Mouse (Mus musculus) G1E (cell line): ENCODE results near the gene AC134908.4. TPM values are rescaled to one million over a fixed set of nuclear protein-coding genes. Genes with fewer than 3 reads are reported as not detected.

Experiments used
- ATAC-seq: 2 replicates; pipeline ENCODE4 v1.8.0; 2016; ENCODE audit warnings: mild to moderate bottlenecking; ENCODE audit not compliant: insufficient number of reproducible peaks, poor library complexity, low FRiP score, severe bottlenecking; ENCODE audit errors: extremely low read depth
- DNase-seq: peaks from one replicate; pipeline ENCODE4 v3.0.0; 2012; ENCODE audit warnings: low spot score
- H3K27me3 ChIP-seq: 2 replicates; pipeline ENCODE4 v1.6.1; 2012; ENCODE audit warnings: mild to moderate bottlenecking, low read length, inconsistent platforms; ENCODE audit not compliant: insufficient read depth
- H3K36me3 ChIP-seq: replicated peaks from 2 replicates; pipeline ENCODE3; 2012; ENCODE audit warnings: mild to moderate bottlenecking, inconsistent platforms
- H3K4me1 ChIP-seq: 2 replicates; pipeline ENCODE4 v1.6.1; 2012; ENCODE audit warnings: low read depth, low read length, inconsistent platforms, mixed read lengths; ENCODE audit not compliant: insufficient read depth
- H3K4me3 ChIP-seq: 2 replicates; pipeline ENCODE4 v1.5.1; 2012; ENCODE audit warnings: low read depth, mild to moderate bottlenecking, inconsistent platforms, low read length, moderate library complexity, mixed read lengths
- H3K9me3 ChIP-seq: replicated peaks from 2 replicates; pipeline ENCODE4 v1.6.1; 2012; ENCODE audit warnings: inconsistent platforms
- CTCF ChIP-seq: IDR thresholded peaks from 2 replicates; pipeline ENCODE4 v1.5.1; 2012; ENCODE audit warnings: low read depth, low read length, inconsistent platforms, mixed read lengths
- GATA1 ChIP-seq: IDR thresholded peaks from 2 replicates; pipeline ENCODE4 v1.6.1; 2012; ENCODE audit warnings: borderline replicate concordance, low read length, inconsistent platforms, mixed read lengths
- GATA2 ChIP-seq: IDR thresholded peaks from 2 replicates; pipeline ENCODE4 v1.6.1; 2012; ENCODE audit warnings: low read depth, low read length, inconsistent platforms, borderline replicate concordance
- POLR2AphosphoS5 ChIP-seq: IDR thresholded peaks from 2 replicates; pipeline ENCODE4 v1.6.1; 2012; ENCODE audit warnings: low read depth, low read length, inconsistent platforms; ENCODE audit not compliant: insufficient replicate concordance
- TAL1 ChIP-seq: conservative IDR thresholded peaks from 2 replicates; pipeline ENCODE4 v1.6.1; 2012; ENCODE audit warnings: low read depth, low read length, inconsistent platforms, mixed read lengths
- polyA plus RNA-seq: library from polyadenylated mRNA; stranded (reverse); fragments of >175 nt; gene quantifications from 2 replicates; pipeline ENCODE4 v1.2.3, GENCODE M21; 2012
- total RNA-seq, 2 experiments: library from RNA; stranded (forward) in 1 of 2; stranded (reverse) in 1 of 2; fragments of 200-1000 nt in 1 of 2; fragments of >200 nt in 1 of 2; fragmentation: Nextera tagmentation in 1 of 2; gene quantifications; 2 replicates each; pipeline ENCODE4 v1.2.3; 2014 to 2017

AC134908.4 gene
- total and polyA plus RNA-seq, 3 experiments, result not detected

DNA sequence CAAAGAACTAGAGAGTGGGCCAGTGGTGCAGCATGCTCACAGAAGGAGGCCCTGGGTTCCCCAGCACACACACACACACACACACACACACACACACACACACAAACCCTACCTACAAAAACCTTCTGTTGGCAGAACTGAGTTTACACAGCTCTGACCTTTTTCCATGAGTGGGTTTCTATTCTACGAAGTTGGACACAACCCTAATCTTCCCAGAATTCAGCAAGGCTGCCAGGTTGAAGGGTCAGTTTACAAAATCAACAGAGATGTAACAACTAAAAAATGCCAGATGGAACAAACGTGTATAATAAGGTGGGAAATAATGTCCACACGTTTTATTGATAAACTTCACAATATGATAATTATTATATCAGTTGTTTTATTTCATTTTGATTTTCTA, 37.8 kb downstream of the AC134908.4 start:
- H3K9me3 ChIP-seq, result no peaks in the 10 kb centered on the region
- no peaks in the 10 kb centered on the region for H3K36me3 ChIP-seq
- DNase-seq, result no peak
- ATAC-seq, result no peak
- peaks cover 28% of the 10 kb centered on the region for H3K27me3 ChIP-seq
- no peaks in the 10 kb centered on the region; the same call in 1 of the 2 replicates for H3K4me1 ChIP-seq
- TF ChIP-seq GATA2 (no peak), POLR2AphosphoS5 (no peak), TAL1 (no peak), CTCF (no peak), GATA1 (no peak)
- no peak overlapping the region for H3K4me3 ChIP-seq

DNA sequence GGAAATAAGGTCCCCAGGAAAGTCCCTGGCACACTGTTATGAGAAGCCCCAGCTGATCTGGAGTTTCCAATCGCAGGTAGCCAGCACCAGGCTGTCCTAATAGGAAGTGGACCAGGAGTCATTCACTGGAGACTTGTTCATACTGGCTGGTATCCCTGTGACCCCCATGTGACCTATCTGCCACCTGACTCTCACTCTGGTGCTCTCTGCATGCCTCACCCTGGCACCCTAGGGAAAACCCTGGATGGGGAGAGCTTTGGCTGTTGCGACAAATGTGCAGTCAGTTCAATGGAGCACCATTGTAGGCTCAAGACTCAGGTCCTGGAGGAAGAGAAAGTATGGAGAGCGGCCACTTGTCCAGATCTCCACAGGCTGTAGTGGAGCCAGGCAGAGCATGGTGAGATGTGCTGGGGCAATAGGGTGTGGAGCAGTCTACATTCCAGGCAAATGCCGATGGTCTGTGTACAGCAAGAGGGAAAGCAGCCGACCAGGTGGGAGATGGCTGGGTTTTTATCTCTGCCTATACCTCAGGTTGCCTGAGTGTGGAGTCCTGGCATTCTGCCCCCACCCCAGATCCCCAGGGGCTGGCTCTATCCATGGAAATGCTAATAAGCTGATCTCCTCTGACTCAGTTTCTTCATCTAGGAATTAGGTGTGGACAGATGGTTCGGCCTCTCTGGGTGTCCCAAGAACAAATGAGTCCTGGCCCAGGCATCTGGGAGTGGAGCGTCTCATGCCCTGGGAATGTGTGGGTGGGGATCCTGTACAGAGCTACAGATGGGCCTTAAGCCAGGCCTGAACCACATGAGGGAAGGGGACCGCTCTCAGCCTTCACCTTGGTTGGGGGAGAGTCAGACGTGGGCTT, 38.8 kb downstream of the AC134908.4 start:
- no peaks in the 10 kb centered on the region; the same call in 1 of the 2 replicates for H3K4me1 ChIP-seq
- H3K4me3 ChIP-seq, result no peak overlapping the region
- ATAC-seq (no peak), DNase-seq (no peak)
- no peaks in the 10 kb centered on the region for H3K9me3 ChIP-seq
- H3K27me3 ChIP-seq, result peaks cover 22% of the 10 kb centered on the region
- TF ChIP-seq CTCF (no peak), GATA2 (no peak), TAL1 (no peak), POLR2AphosphoS5 (no peak), GATA1 (no peak)
- no peaks in the 10 kb centered on the region for H3K36me3 ChIP-seq

DNA sequence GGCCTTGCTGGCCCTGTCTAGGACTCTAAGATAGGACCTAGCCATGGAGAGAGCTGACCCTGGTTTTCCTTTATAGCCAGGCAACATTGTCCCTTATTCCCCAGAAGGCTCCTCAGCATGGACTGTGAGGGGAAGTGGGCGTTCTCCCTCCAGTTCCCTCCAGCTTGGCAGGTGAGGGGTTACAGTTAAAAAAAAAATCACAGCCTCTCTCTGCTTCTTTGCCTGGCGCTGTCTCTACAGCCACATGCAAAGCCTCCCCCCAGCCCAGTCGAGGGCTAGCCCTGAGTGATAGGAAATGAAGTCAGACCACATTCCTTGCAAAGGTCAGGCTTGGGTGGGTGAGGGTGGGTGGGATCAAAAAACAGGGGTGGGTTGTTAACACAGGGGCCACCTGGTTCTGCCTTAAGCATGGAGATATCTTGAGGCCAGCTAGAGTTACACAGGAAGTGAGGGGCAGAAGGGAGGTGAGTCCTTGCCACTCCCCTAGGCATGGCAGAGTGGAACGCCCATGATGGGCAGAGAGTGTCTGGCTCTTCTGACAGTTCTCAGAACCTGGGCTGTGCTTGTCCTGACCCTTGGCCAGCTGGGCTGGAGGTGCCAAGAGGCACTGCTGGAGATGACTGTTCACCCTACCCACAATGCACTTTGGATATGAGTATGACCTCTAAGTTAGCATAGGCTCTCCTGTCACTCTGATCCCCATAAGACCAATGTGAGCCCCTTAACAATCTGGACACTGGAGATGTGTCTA, 39.7 kb downstream of the AC134908.4 start:
- Histone ChIP-seq H3K36me3 (no peaks in the 10 kb centered on the region), H3K4me1 (no peaks in the 10 kb centered on the region; the same call in 1 of the 2 replicates), H3K4me3 (no peak overlapping the region), H3K27me3 (peaks cover 28% of the 10 kb centered on the region), H3K9me3 (no peaks in the 10 kb centered on the region)
- ATAC-seq (no peak), DNase-seq (no peak)
- no peak for TF ChIP-seq GATA1
- no peak for TF ChIP-seq GATA2
- TF ChIP-seq POLR2AphosphoS5, result no peak
- no peak for TF ChIP-seq TAL1
- no peak for TF ChIP-seq CTCF

DNA sequence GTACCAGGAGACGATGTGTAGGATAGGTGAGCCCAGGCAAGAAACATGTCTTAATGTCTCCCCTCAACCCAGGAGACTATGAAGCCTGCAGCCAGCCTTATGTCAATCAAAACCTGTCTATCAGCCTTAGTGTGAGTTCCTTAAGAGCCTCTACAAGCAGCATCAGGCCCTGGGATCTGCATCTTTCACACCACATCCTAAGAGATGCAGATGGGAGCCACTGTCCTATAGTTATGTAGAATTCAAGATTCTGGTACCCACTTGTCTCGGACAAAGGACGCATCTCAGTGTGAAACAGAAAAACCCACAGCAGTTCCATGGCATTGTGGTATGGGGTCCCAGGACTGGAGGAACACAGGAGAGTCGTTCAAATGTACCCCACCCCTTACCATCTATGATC, 40.4 kb downstream of the AC134908.4 start:
- no peaks in the 10 kb centered on the region for H3K9me3 ChIP-seq
- H3K4me1 ChIP-seq, result no peaks in the 10 kb centered on the region; the same call in 1 of the 2 replicates
- TF ChIP-seq GATA2 (no peak), GATA1 (no peak), TAL1 (no peak), POLR2AphosphoS5 (no peak), CTCF (no peak)
- no peaks in the 10 kb centered on the region for H3K36me3 ChIP-seq
- H3K27me3 ChIP-seq, result peaks cover 30% of the 10 kb centered on the region
- DNase-seq (no peak), ATAC-seq (no peak)
- H3K4me3 ChIP-seq, result no peak overlapping the region

DNA sequence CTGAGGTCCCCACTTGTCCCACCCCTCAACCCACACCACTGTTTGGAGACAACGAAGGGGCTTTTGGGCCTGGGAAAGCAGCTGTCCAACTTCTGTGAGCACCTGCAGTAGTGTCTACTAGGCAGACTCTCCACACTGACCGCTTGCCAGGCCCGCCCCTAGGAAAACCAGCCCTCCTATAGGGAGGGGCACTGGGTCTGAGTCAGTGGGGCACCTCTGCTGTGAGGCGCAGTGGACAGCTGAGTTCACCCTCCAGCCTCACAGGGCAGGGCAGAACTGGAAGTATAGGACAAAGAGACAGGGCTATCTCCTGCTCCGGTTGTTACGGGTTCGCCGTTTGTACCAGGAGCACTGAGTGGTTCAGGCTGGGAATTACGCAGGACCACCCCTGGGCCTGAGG, 41.2 kb downstream of the AC134908.4 start, which contains the start of gene Msln:
Gene Msln (minus strand): TSS at position 138 of the 400 bp plus-strand sequence.
- Histone ChIP-seq H3K36me3 (no peaks in the 10 kb centered on the region), H3K4me1 (no peaks in the 10 kb centered on the region), H3K9me3 (no peaks in the 10 kb centered on the region), H3K4me3 (no peak within 1 kb of the TSS), H3K27me3 (peaks cover 30% of the 10 kb centered on the region)
- ATAC-seq, result no peak
- TF ChIP-seq GATA1 (no peak), GATA2 (no peak), TAL1 (no peak), CTCF (no peak), POLR2AphosphoS5 (no peak)
- DNase-seq, result no peak

DNA sequence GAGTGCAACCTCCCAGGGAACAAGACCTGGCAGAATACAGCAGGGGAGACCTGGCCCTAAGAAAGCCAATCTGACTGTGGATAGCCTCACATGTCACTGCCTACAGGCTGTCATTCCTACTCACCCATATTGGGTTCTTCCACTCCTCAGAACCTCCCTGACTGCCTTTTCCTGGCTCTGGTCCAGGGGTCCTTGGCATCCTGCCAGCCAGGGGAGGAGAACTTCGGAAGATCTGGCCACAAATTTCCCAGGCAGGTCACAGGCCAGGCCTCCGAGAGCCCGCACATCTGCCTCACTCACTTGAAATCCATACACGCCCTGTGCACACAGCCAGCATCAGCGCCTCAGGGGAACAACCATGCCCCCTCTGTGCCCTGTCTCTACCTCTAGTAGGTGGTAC, 44.0 kb downstream of the AC134908.4 start:
- ATAC-seq, result no peak

More for the DNA sequence above, 44.0 kb downstream of the AC134908.4 start:
- Histone ChIP-seq H3K9me3 (no peaks in the 10 kb centered on the region), H3K4me1 (no peaks in the 10 kb centered on the region), H3K36me3 (no peaks in the 10 kb centered on the region), H3K27me3 (peaks cover 31% of the 10 kb centered on the region), H3K4me3 (no peak overlapping the region)
- no peak for DNase-seq
- TF ChIP-seq GATA1 (no peak), TAL1 (no peak), POLR2AphosphoS5 (no peak), GATA2 (no peak), CTCF (no peak)
